Mouse (Mus musculus) ES-Bruce4 (cell line): Measurements from ENCODE around the gene 2010300C02Rik.

Experiments used
- CTCF ChIP-seq: IDR thresholded peaks from one replicate; pipeline ENCODE4 v1.8.1; 2011; ENCODE audit warnings: low read depth, low read length
- EP300 ChIP-seq: IDR thresholded peaks from 2 replicates; pipeline ENCODE4 v1.6.1; 2011; ENCODE audit warnings: low read depth, low read length; ENCODE audit not compliant: insufficient read depth
- POLR2A ChIP-seq: IDR thresholded peaks from one replicate; pipeline ENCODE4 v1.8.1; 2011; ENCODE audit warnings: low read length; ENCODE audit not compliant: insufficient read depth

- TF ChIP-seq POLR2A (no peak), CTCF (no peak), EP300 (no peak)
Measured at GRCm38 (mm10) chr1:37614130-37614529, 105.8 kb downstream of the 2010300C02Rik start.
